Mouse (Mus musculus): ENCODE results near the gene Rhbdf1. TPM values are rescaled to one million over a fixed set of nuclear protein-coding genes. Genes with fewer than 3 reads are reported as not detected.
"Not testable (repeated sequence)": the region's sequence is repeated elsewhere in the genome, so short reads cannot be mapped to it uniquely, and the experiment has no call there.

The Rhbdf1 gene
- total RNA-seq, 2 experiments from 2014 or later = 24.7 to 36.8 TPM

DNA sequence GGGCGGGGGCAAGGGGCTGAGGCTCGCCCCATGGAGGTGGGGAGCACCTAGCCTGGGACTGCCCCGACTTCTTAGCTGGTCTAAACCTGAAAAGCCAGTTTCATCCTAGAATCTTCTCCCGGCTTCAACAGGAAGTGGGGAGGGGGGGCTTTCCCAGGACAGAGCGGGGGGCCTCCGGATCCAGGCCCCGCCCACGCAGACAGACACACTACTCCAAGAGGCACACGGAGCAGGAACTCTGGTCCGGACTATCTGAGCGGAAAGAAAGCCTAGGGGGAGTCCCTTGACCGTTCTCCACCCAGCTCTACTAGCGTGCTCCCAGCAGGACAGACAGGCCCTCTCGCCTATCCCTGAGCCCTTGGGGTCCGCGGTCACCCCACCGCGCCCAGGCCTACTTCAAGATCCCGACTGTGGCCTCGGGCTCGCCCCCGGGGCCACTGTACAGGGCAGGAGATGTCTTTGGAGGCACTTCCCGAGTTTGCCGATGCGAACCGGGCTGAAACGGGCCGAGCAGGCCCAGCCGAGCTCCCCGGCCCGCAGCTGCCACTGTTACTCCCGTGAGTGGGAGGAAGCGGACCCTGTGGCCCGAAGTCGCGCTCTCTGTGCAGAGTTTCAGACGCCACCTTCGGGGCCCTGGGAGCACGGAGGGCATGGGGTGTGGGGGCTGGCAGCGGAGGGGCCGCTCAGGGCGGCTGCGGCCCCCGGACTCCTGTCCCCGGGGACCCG, 712 bp downstream of the Rhbdf1 start:
- peak; percentile 60 to 80 for DNase-seq

DNA sequence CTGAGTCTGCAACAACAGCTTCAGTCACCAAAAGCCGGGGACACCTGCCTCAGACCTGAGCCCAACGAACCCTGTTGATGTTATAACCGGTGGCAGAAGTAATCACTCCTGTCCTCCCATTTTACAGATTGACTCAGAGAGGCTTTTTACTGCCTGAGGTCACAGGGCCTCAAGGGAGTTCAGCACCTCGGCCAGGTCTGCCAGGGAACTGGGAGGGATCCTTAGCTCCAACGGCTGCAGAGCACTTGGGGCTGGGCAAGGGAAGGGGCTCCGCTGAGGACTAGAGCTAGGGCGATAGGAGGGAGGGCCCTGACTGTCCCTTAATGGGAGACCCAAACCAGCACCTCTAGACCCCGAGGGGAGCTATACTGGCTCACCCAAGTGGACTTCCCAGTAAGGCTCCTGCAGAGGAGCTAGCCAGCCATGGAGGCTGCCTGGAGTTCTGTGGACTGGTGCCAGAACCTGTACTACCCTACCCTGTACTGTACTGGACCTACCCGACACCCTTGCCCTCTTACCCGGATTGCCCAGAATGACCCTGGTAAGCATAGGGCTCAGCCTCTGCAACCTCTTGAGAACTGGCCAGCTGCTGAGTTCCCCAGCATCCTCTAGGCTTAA, 1.4 kb downstream of the Rhbdf1 start:
- DNase-seq = no peak

DNA sequence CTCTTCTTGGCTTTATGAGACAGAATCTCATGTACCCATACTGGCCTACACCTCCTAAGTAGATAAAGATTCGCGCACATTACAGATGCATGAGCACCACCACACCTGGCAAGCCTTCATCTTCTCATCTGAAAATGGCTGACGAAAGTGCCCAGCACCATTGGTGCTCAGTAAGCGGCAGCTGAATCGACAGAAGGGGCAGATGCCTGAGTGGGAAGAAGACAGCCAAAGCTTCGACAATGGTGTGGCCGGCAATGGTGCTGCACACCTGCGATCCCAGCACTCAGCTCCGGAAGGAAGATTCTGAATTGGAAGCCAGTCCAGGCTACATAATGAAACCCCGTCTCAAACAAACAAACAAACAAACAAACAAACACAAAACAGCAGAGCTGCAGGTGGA, 2.8 kb downstream of the Rhbdf1 start:
- no peak for DNase-seq

DNA sequence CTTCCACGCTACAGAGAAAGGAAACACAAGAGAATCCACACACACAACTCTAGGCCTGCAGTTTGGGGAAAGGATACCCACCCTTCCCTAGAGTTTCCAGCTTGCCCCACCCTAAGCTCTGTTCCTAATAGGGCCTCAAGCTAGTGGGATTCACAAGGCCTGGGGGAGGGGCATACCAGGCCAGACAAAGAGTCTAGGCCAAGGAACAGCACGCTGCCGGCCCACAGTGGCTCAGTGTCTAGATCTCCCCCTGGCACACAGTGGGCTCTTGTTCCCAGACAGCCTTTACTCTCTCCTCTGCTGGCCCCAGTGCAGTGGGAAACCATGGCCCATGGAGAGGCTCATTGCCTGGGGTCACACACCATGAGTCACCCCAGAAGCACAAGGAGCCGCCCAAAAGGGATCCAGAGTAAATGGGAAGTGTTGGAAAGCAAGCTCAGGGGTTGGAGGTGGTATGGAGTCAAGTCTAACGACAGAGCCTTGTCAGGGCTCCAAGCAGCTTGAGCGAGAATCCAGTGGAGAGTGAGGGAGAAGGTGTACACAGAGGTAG, 3.5 kb downstream of the Rhbdf1 start:
- DNase-seq = no peak

DNA sequence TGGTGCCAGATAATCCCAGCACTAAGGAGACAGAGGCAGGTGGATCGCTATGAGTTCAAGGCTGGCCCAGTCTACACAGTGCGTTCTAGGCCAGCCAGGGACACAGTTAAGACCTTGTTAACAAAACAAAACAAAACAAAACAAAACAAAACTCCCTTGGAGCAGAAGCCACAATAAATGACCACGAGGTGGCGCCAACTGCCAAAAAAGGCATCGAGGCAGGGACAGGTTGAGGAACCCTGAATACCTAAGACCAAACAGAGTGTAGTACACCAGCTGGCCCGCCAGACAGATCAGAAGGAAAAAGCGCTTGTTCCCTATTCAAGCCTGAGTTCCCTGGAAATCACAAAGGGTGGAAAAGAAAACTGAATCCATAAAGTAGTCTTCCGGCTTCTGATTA, 5.2 kb downstream of the Rhbdf1 start:
- peak; percentile 77 to 80 for DNase-seq

DNA sequence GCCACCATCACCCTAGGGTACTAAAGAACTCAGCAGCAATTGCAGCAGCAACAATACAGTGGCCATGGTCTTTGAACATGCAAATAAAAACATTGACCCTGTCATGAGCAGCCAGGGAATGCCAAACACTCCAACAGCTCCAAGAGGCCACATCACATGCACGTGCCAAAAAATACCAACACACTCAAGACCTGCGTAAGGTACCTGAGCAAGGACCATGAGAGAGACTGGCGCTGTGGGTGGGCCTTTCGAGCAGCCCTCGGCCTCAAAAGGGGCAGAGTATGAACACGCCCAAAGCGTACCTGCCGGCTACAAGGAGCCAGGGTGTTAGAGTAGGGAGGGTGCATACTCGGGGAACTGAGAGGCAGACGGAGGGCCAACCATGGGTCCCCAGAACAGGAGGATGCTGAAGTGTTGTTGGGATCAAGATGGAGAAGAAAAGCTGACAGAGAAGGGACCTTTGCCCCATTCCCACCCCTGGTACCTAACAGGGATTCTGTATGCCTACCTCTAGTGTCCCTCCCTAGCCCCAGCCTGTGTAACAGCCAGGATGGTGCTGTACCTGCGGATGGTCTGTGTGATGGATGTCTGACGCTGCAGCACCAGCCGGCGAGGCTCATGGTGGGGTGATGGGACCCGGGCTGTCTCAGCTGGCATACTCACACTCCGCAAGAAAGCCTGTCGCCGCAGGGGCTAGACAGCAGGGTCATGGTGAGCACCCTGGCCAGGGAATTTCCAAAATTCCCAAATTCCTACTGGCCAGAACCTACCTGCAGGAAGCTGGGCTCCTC, 6.5 kb downstream of the Rhbdf1 start:
- DNase-seq = no peak

DNA sequence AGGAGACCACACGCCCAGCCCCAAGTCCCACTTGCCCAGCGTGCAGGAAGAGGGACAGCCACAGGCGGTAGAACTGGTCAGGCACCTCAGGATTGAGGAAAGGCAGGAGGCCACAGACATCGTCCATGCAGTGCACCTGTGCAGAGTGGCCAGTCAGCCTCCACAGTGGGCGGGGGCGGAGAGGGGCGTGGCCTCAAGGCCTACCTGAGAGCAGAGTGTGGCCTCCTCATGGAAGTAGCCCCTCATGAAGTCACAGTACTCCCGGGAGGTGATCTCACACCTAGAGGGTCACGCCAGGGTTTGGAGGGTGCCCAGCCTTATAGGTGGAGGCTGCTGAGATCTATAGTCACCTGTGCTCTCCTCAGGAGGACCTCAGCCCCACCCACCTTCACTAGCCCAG, 11.5 kb downstream of the Rhbdf1 start:
- no peak for DNase-seq

DNA sequence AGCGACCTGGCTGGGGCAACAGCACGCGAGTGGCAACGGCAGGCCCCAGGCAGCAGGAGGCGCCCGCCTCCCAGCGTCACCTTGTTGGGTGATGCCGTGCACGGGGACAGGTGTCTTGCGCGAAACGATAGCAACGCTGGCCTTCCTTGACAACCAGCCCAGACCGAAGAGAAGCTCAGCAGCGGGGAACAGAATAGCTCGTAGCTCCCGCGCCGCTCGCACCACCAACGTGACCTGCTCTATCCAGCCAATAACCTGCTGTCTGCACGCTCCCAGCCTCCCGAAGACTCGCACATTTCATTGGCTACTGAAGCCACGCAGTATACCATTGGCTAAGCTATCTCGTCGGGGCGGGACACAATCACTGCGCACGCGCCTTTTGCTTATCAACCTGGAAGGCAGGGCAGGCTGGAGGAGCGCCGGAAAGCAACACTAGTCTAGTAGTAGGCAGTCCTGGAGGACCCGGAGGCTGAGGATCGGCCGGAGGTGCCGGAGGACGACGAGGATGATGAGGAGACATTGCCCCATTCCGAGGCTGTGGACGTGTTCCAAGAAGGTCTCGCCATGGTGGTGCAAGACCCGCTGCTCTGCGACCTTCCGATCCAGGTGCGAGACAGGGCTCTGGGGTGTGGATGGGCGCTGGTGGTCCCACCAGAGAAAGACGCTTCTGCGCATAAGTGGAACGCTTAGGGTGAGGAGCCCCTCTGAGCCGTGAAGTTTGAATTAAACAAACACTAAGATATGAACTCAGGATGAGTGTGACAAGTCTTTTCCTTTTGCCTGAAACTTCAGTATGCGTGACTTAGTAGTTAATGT, 16.8 kb downstream of the Rhbdf1 start, which contains the start of gene Snrnp25:
Snrnp25 (plus strand) TSS at position 358 of the 816 bp plus-strand sequence.
- DNase-seq = peak; percentile 96 to 97

DNA sequence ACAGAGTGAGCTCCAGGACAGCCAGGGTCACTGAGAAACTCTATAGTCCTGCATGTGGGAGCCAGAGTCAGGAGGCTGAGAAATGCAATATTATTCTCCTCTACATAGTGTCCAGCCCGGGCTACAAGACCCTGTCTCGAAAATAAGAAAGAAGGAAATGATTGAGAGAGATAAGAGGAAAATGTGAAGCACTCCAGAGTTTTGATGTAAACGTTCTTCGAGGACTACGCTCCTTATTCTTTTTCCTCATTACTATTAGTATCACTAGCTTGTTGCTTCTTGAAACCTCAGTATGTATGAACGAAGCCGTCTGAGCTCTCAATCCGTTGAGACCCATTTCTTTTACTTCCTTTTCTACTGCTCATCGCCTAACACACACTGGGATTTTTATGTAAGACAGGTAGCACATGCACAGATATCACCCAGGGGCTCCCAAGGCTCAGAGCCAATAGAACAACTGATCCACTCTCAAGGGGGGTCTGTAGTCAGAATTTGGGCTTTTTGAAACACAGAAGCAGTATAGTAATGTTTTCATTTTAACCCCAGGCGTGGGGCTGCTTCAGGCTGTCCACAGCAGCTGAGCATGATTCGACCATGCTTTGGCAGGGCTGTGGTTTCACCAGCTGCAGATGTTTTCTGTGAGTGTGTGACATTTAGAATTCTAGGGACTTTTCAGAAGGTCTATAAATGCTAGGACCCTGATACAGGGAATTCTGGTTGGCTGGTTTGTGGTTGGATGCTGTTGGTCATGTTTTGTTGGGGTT, 20.0 kb downstream of the Rhbdf1 start:
- DNase-seq = no peak

DNA sequence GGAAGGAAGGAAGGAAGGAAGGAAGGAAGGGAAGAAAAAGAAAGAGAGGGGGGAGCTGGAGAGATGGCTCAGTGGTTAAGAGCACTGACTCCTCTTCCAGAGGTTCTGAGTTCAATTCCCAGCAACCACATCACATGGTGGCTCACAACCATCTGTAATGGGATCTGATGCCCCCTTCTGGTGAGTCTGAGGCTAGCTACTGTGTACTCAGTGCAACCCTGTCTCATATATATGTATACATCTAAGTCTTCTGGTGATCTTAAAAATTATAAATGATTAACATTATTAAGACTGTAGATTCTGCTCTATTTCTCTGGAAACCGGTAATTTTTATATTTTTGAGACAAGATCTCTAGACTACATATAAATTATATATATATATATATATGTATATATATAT, 21.1 kb downstream of the Rhbdf1 start:
- not testable (repeated sequence) for DNase-seq

DNA sequence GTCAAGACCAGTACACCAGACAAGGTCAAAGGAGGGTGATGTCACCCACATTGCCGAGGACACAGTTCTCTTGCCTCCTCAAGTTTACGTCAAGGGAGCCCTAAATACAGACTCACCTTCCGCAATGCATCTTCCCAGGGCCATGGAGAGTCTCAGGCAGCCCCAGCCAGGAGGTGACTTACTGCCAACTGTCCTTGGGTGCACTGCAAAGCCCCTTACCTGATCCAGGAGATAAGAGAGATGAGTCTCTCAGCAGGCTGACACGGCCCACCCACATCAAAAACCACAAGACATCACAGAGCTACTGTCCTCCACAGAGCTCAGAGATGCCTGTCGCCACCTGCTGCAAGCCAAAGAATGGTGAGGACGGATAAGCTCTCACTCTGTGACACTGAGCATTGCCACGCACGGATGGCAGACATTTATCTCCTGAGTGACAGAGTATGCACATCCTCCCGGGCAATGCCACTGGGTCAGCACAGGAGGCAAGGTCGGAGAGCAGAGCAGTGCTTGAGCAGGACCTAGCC, 22.0 kb downstream of the Rhbdf1 start, which contains the start of gene Il9r:
Il9r (minus strand) TSS at position 205 of the 527 bp plus-strand sequence.
- peak; percentile 46 to 53 for DNase-seq

DNA sequence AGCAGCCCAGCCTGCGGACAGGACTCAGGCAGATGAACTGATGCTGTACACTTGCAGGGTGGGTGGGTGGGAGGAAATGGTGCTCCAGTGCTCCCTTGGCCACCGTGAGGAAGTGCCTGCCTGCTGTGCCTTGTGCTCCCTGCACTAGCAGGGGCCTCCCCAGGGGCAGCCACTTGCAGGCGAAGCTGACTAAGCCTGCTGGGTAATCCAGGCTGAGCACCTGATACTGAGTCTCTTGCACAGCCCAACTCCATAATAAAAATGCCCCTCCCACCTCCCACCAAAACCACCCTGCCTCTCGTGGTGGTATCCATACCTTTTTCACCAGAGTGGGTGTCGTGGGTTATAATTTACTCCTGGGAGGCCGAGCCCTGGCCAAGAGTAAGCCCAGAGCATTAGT, 22.9 kb downstream of the Rhbdf1 start:
- no peak for DNase-seq

DNA sequence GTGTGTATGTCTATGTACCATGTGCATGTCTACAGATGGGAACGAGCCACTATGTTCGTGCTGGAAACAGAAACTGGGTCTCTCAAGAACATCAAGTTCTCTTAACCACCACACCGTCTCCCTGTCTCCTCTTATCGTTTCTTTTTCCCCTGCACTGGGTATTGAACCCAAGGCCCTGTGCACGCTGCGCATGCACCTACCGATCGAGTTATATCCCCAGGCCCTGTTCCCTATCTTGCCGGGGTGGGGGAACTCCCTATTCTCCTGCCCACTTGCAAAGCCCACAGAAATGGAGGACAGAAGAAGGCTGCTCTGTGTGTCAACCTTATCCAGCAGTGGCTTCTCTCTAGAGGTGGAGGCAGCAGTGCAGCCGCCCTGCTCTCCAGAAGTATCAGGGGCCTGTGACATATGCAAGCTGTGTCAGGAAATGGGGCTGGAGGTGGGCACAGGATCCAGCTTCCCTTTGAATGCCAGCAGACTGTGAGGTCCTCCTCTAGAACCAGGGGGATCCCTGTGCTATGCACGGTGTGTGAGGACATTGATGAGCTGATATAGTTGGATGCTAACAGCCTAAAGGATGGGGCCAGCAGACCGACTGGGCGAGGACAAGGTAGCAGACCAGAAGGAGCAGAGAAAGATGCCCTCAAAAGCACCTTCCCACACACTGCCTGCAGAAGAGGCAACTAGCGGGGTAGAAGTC, 23.7 kb downstream of the Rhbdf1 start:
- no peak for DNase-seq

DNA sequence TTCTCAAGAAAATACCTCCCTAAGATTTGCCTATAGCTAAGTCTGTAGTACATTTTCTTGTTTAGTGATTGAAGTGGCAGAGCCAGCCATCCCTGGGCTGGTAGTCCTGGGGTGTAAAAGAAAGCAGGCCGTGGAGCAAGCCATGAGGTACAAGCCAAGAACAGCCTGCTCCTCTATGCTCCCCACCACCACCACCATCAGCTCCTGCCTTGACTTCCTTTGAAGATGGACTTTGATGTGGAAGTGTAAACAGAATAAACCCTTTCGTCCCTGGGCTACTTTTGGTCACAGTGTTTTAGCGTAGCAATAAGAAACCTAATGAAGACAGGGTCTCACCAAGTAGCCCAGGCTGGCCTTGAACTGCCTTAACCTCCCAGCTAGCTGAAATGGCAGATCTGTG, 24.3 kb downstream of the Rhbdf1 start:
- DNase-seq = no peak

DNA sequence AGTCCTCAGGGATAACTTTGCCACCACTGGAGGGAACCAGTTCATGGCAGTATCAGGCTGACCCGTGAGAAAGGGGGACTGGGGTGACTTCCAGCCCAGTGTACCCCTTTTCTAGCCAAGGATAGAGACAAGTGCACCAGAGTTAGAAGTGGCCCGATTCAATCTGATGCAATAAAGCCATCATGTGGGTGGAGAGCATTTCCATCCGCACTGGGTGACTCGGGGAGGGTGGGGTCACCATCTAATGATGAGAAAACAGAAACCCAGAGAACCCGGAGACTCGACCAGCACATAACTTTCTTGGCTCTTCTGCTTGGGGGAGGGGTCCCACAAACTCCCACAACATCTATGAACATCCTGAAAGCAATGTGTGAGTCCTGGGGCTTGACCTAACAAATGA, 25.4 kb downstream of the Rhbdf1 start:
- no peak for DNase-seq

DNA sequence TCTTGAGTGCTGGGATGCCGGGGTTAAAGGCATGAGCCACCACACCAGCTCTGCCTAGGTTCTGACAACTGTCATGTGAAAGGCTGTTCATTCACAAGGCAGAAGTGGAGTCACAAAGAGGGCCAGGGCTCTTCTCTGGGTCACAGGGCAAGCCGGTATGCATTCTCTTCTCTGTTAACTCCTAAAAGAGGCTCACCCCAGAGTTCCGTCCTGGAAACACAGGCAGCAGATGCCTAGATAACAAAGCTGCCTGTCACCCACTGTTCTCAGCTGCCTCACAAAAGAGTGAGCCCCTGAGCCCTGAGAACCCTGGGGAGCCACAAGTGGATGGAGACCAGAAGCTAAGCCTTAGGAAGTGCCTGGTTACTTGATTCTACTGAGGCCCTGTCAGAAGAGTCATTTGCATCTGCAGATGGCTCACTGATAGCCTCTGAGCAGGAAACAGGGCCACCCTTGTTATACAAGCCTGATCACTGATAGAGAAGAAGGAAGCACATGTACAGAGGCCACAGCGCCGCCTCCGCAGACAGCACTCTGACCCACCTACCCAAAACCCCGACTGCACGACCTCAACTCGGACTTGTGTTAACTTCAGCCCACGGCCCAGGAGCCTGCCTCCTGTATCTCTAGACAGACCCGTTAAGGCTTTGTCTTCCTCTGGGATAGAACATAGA, 26.1 kb downstream of the Rhbdf1 start:
- no peak for DNase-seq

DNA sequence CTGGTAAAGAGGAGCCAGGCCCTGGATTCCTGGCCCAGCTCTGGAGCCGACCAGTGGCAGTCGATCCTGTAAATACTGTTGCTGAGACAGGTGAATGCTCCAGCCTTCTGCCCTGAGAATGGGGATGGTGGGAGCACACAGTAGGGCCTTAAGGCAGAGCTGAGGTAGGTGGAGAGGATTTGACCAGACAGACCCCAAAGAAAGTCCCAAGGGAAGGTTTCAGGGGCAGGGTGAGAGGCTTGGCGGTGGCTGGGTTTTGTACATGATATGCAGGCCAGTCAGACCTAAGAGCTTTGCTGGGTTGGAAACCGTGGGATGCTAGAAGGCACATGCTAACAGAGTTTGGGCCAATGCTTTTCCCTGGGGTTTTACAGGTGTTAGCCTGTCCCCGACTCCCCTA, 27.5 kb downstream of the Rhbdf1 start:
- no peak for DNase-seq

DNA sequence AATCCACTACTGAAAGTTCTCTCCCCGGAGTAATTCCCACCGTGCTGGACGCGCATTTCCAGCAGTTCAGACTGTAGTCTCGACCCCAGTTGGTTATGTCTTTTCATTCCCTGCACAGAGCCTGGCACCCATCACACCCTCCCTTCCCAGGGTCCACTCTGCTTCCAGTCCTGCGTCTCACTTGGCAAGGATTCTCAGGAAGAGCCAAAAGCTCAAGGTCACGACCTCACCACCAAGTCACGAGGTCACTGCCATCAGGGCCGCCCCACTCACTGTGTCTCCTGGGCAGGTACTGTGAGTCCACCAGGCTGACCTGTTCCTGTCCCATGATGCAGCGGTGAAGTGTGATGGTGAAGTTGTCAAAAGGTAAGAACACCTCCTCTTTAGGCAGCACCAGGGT, 28.0 kb downstream of the Rhbdf1 start:
- no peak for DNase-seq

DNA sequence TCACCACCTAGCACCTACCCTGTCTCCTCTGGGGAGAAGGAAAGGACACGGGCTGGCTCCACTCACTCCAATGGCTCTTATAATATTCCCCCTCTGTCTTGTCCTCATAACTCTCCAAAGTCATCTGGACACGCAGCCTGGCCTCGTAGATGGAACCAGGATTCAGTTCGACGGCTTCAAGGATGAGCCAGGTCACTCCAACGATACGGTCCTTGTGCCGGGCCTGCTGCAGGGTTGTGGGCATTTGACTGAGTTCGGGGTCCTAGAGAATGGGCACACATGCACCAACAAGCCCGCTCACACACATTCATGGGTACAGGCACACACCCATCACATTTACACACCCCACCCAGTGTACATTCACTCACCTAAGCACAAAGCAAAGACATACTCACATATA, 28.9 kb downstream of the Rhbdf1 start:
- no peak for DNase-seq

Measured in adrenal gland, postnatal 36 days (tissue).